Mouse (Mus musculus) embryonic facial prominence, embryonic 14.5 days (tissue): ENCODE data around the gene Ctns. TPM values are rescaled to one million over a fixed set of nuclear protein-coding genes. Genes with fewer than 3 reads are reported as not detected.

Source experiments
- polyA plus RNA-seq: library from polyadenylated mRNA; unstranded; fragments of >200 nt; fragmentation: Nextera tagmentation; extraction: Ambion mirVana; gene quantifications from 2 replicates; pipeline ENCODE4 v1.2.1, GENCODE M21; 2014

Gene Ctns
- polyA plus RNA-seq, 1 experiment from 2014 or later, result 18.8 TPM

Other genes starting within 250 kb of the Ctns start
- 4.8 and 5.6 TPM in 2 replicates for gene Atp2a3, start 237.9 kb downstream of the Ctns start, polyA plus RNA-seq
- gene P2rx1, start 199.9 kb downstream of the Ctns start, polyA plus RNA-seq, result 2.3 and 3.0 TPM in 2 replicates
- 6.0 TPM in 2 replicates for gene Camkk1, start 180.0 kb downstream of the Ctns start, polyA plus RNA-seq
- 9.2 and 9.5 TPM in 2 replicates for gene Ncbp3, start 151.3 kb downstream of the Ctns start, polyA plus RNA-seq
- gene Itgae, start 108.5 kb downstream of the Ctns start, polyA plus RNA-seq, result 0.20 and 0.21 TPM in 2 replicates
- 12.1 and 13.4 TPM in 2 replicates for gene Haspin, start 60.7 kb downstream of the Ctns start, polyA plus RNA-seq
- 1.8 and 2.6 TPM in 2 replicates for gene P2rx5, start 38.6 kb downstream of the Ctns start, polyA plus RNA-seq
- gene Emc6, start 22.0 kb downstream of the Ctns start, polyA plus RNA-seq, result 107 and 111 TPM in 2 replicates
- 188 and 213 TPM in 2 replicates for gene Tax1bp3, start 22.0 kb downstream of the Ctns start, polyA plus RNA-seq
- 1.6 and 2.8 TPM in 2 replicates for gene Shpk, start 418 bp upstream of the Ctns start, polyA plus RNA-seq
- gene Trpv1, start 35.2 kb upstream of the Ctns start, polyA plus RNA-seq, result 0.47 and 0.54 TPM in 2 replicates
- gene Trpv3, start 68.3 kb upstream of the Ctns start, polyA plus RNA-seq, result 0.26 and 0.28 TPM in 2 replicates
- gene Aspa, start 130.6 kb upstream of the Ctns start, polyA plus RNA-seq, result 2.4 and 2.9 TPM in 2 replicates
- not detected in 2 replicates for gene Gm49340, start 130.7 kb upstream of the Ctns start, polyA plus RNA-seq
- not detected in 2 replicates for gene Spata22, start 130.7 kb upstream of the Ctns start, polyA plus RNA-seq
- gene Olfr20, start 151.7 kb upstream of the Ctns start, polyA plus RNA-seq, result not detected in 2 replicates
- 0.17 TPM in 1 of 2 replicates, not detected in the other for gene Olfr376, start 172.2 kb upstream of the Ctns start, polyA plus RNA-seq
- not detected in 2 replicates for gene Olfr1, start 200.6 kb upstream of the Ctns start, polyA plus RNA-seq
- 0.40 TPM in 1 of 2 replicates, not detected in the other for gene Olfr378, start 229.4 kb upstream of the Ctns start, polyA plus RNA-seq